Mouse (Mus musculus) embryonic facial prominence, embryonic 12.5 days (tissue): ENCODE data around the gene Olfr301. TPM values are rescaled to one million over a fixed set of nuclear protein-coding genes. Genes with fewer than 3 reads are reported as not detected.

Experiments
- ATAC-seq: fragments of 200-750 bp; cut with Nextera tagmentation; 2 replicates; pipeline ENCODE4 v1.8.0; 2017; ENCODE audit not compliant: insufficient number of reproducible peaks, insufficient read depth, low FRiP score, low TSS enrichment
- H3K27ac ChIP-seq: fragments of 300-500 bp; sonication (generic); 2 replicates; pipeline ENCODE4 v1.5.1; 2016; ENCODE audit warnings: mild to moderate bottlenecking
- H3K27me3 ChIP-seq: fragments of 300-500 bp; sonication (generic); 2 replicates; pipeline ENCODE4 v1.6.1; 2016; ENCODE audit warnings: mild to moderate bottlenecking, moderate library complexity
- H3K36me3 ChIP-seq: fragments of 300-500 bp; sonication (generic); 2 replicates; pipeline ENCODE4 v1.6.1; 2016; ENCODE audit warnings: mild to moderate bottlenecking
- H3K4me1 ChIP-seq: fragments of 300-500 bp; sonication (generic); 2 replicates; pipeline ENCODE4 v1.6.1; 2016
- H3K4me2 ChIP-seq: fragments of 300-500 bp; sonication (generic); replicated peaks from 2 replicates; pipeline ENCODE4 v1.6.1; 2016; ENCODE audit warnings: mild to moderate bottlenecking, moderate library complexity
- H3K4me3 ChIP-seq: fragments of 300-500 bp; sonication (generic); 2 replicates; pipeline ENCODE4 v1.5.1; 2016; ENCODE audit warnings: mild to moderate bottlenecking
- H3K9ac ChIP-seq: fragments of 300-500 bp; sonication (generic); 2 replicates; pipeline ENCODE4 v1.6.1; 2016; ENCODE audit warnings: mild to moderate bottlenecking, moderate library complexity
- H3K9me3 ChIP-seq: fragments of 300-500 bp; sonication (generic); 2 replicates; pipeline ENCODE4 v1.6.1; 2016; ENCODE audit warnings: mild to moderate bottlenecking, moderate library complexity
- WGBS: fragments of 180-500 bp; shearing (Covaris S2); methylation state at CpG from one replicate; pipeline ENCODE4 v1.1.7; 2016; 5-methylcytosine and 5-hydroxymethylcytosine counted together
- polyA plus RNA-seq: library from polyadenylated mRNA; unstranded; fragments of >200 nt; fragmentation: Nextera tagmentation; extraction: Ambion mirVana; gene quantifications from 2 replicates; pipeline ENCODE4 v1.2.1, GENCODE M21; 2016

Gene Olfr301
- not detected in 2 replicates for polyA plus RNA-seq

- no peak within 1 kb of the TSS for H3K4me2 ChIP-seq
- no peak within 1 kb of the TSS for H3K4me3 ChIP-seq
- no peaks in the 10 kb centered on the region for H3K4me1 ChIP-seq
- no peak within 1 kb of the TSS for H3K27ac ChIP-seq
- 78% methylated on average over 2 of the region's 2 CpGs for WGBS
- no peaks in the 10 kb centered on the region for H3K36me3 ChIP-seq
- no peaks in the 10 kb centered on the region for H3K9me3 ChIP-seq
- H3K9ac ChIP-seq, result no peak within 1 kb of the TSS
- no peaks in the 10 kb centered on the region for H3K27me3 ChIP-seq
- no peak for ATAC-seq
These were observed at the start of gene Olfr301 for GRCm38 (mm10) chr7:86403546-86403945. Olfr301 (plus strand) TSS chr7:86403846.

GRCm38 (mm10) chr7:86366828-86367227 is 36.8 kb upstream of the Olfr301 start, which contains the start of gene Olfr305:
Olfr305 (minus strand) TSS chr7:86366928.
- no peaks in the 10 kb centered on the region for H3K4me1 ChIP-seq
- WGBS, result 79% methylated on average over 1 of the region's 1 CpGs
- ATAC-seq, result no peak
- H3K36me3 ChIP-seq, result no peaks in the 10 kb centered on the region
- H3K4me2 ChIP-seq, result no peak within 1 kb of the TSS
- H3K9me3 ChIP-seq, result no peaks in the 10 kb centered on the region
- H3K27ac ChIP-seq, result no peak within 1 kb of the TSS
- no peaks in the 10 kb centered on the region for H3K27me3 ChIP-seq
- no peak within 1 kb of the TSS for H3K9ac ChIP-seq
- no peak within 1 kb of the TSS for H3K4me3 ChIP-seq

GRCm38 (mm10) chr7:86385769-86386168 is 17.9 kb upstream of the Olfr301 start:
- 73% methylated on average over 3 of the region's 3 CpGs for WGBS
- no peak overlapping the region for H3K27ac ChIP-seq
- no peak for ATAC-seq

GRCm38 (mm10) chr7:86386558-86386957 is 17.1 kb upstream of the Olfr301 start, which contains the start of gene Olfr304:
Olfr304 (minus strand) TSS chr7:86386658.
- H3K27me3 ChIP-seq, result no peaks in the 10 kb centered on the region
- no peaks in the 10 kb centered on the region for H3K9me3 ChIP-seq
- H3K27ac ChIP-seq, result no peak within 1 kb of the TSS
- 69% methylated on average over 1 of the region's 1 CpGs for WGBS
- H3K4me1 ChIP-seq, result no peaks in the 10 kb centered on the region
- H3K4me3 ChIP-seq, result no peak within 1 kb of the TSS
- no peak within 1 kb of the TSS for H3K9ac ChIP-seq
- no peak for ATAC-seq
- no peak within 1 kb of the TSS for H3K4me2 ChIP-seq
- H3K36me3 ChIP-seq, result no peaks in the 10 kb centered on the region

More at GRCm38 (mm10) chr7:86385769-86386168, 17.9 kb upstream of the Olfr301 start:
- no peak overlapping the region for H3K4me3 ChIP-seq
- H3K36me3 ChIP-seq, result no peaks in the 10 kb centered on the region
- H3K9me3 ChIP-seq, result no peaks in the 10 kb centered on the region
- no peak overlapping the region for H3K9ac ChIP-seq
- H3K4me1 ChIP-seq, result no peaks in the 10 kb centered on the region
- no peaks in the 10 kb centered on the region for H3K27me3 ChIP-seq
- no peak overlapping the region for H3K4me2 ChIP-seq

- Histone ChIP-seq H3K4me3 (no peak within 1 kb of the TSS), H3K9me3 (no peaks in the 10 kb centered on the region), H3K9ac (no peak within 1 kb of the TSS), H3K27ac (no peak within 1 kb of the TSS), H3K4me2 (no peak within 1 kb of the TSS), H3K27me3 (no peaks in the 10 kb centered on the region), H3K36me3 (no peaks in the 10 kb centered on the region), H3K4me1 (no peaks in the 10 kb centered on the region)
- ATAC-seq, result no peak
These were observed 6.0 kb upstream of the Olfr301 start, which contains the start of gene Olfr303 for GRCm38 (mm10) chr7:86397689-86398088. Olfr303 (minus strand) TSS chr7:86397789.

- ATAC-seq, result no peak
- Histone ChIP-seq H3K9ac (no peak within 1 kb of the TSS), H3K4me2 (no peak within 1 kb of the TSS), H3K27ac (no peak within 1 kb of the TSS), H3K4me3 (no peak within 1 kb of the TSS), H3K27me3 (no peaks in the 10 kb centered on the region), H3K36me3 (no peaks in the 10 kb centered on the region), H3K4me1 (no peaks in the 10 kb centered on the region), H3K9me3 (no peaks in the 10 kb centered on the region)
- 88% methylated on average over 1 of the region's 1 CpGs for whole genome bisulfite sequencing
These were observed 56.0 kb downstream of the Olfr301 start, which contains the start of gene Olfr299 for GRCm38 (mm10) chr7:86459621-86460020. Olfr299 (plus strand) TSS chr7:86459921.

Other genes with a start within 250 kb of the Olfr301 start
- not detected in 2 replicates for gene Vmn2r75, start 232.1 kb upstream of the Olfr301 start, polyA plus RNA-seq
- not detected in 2 replicates for gene Vmn2r76, start 157.5 kb upstream of the Olfr301 start, polyA plus RNA-seq
- gene Olfr310, start 126.7 kb upstream of the Olfr301 start, polyA plus RNA-seq, result not detected in 2 replicates
- gene Olfr309, start 90.1 kb upstream of the Olfr301 start, polyA plus RNA-seq, result not detected in 2 replicates
- not detected in 2 replicates for gene Olfr308, start 78.2 kb upstream of the Olfr301 start, polyA plus RNA-seq
- not detected in 2 replicates for gene Olfr307, start 66.3 kb upstream of the Olfr301 start, polyA plus RNA-seq
- not detected in 2 replicates for gene Olfr305, start 36.9 kb upstream of the Olfr301 start, polyA plus RNA-seq
- gene Olfr304, start 17.2 kb upstream of the Olfr301 start, polyA plus RNA-seq, result not detected in 2 replicates
- gene Olfr303, start 6.1 kb upstream of the Olfr301 start, polyA plus RNA-seq, result not detected in 2 replicates
- gene Olfr299, start 56.1 kb downstream of the Olfr301 start, polyA plus RNA-seq, result 0.04 TPM in 1 of 2 replicates, not detected in the other
- gene Olfr298, start 88.6 kb downstream of the Olfr301 start, polyA plus RNA-seq, result not detected in 2 replicates
- gene Olfr297, start 116.1 kb downstream of the Olfr301 start, polyA plus RNA-seq, result not detected in 2 replicates
- not detected in 2 replicates for gene Olfr295, start 180.0 kb downstream of the Olfr301 start, polyA plus RNA-seq
- not detected in 2 replicates for gene Olfr294, start 212.8 kb downstream of the Olfr301 start, polyA plus RNA-seq
- gene Olfr293, start 245.2 kb downstream of the Olfr301 start, polyA plus RNA-seq, result not detected in 2 replicates